Mouse (Mus musculus): ENCODE results near the gene Cartpt.

The Cartpt gene

GRCm38 (mm10) chr13:99872059-99872458, 28.8 kb downstream of the Cartpt start:
- TF ChIP-seq GATA4 (IDR thresholded peaks at IDR 0.05; ENCODE audit: insufficient replicate concordance, low read length): no peak

- no peak for TF ChIP-seq GATA4 (IDR thresholded peaks at IDR 0.05; ENCODE audit: insufficient replicate concordance, low read length)
Measured at GRCm38 (mm10) chr13:99868438-99868837, 32.5 kb downstream of the Cartpt start.

- no peak for TF ChIP-seq GATA4 (IDR thresholded peaks at IDR 0.05; ENCODE audit: insufficient replicate concordance, low read length)
Measured at GRCm38 (mm10) chr13:99864331-99864730, 36.6 kb downstream of the Cartpt start.

GRCm38 (mm10) chr13:99860670-99861069, 40.2 kb downstream of the Cartpt start:
- TF ChIP-seq GATA4 (IDR thresholded peaks at IDR 0.05; ENCODE audit: insufficient replicate concordance, low read length): no peak

GRCm38 (mm10) chr13:99859082-99859481, 41.8 kb downstream of the Cartpt start:
- no peak for TF ChIP-seq GATA4 (IDR thresholded peaks at IDR 0.05; ENCODE audit: insufficient replicate concordance, low read length)

- TF ChIP-seq GATA4 (IDR thresholded peaks at IDR 0.05; ENCODE audit: insufficient replicate concordance, low read length): no peak; the same call in 1 of the 2 replicates
Measured at GRCm38 (mm10) chr13:99857879-99858278, 43.0 kb downstream of the Cartpt start.

GRCm38 (mm10) chr13:99857336-99857735, 43.6 kb downstream of the Cartpt start:
- no peak for TF ChIP-seq GATA4 (IDR thresholded peaks at IDR 0.05; ENCODE audit: insufficient replicate concordance, low read length)

- TF ChIP-seq GATA4 (IDR thresholded peaks at IDR 0.05; ENCODE audit: insufficient replicate concordance, low read length): no peak
Measured at GRCm38 (mm10) chr13:99855229-99855628, 45.7 kb downstream of the Cartpt start.

- peak; percentile 29; the same call in 1 of the 2 replicates for TF ChIP-seq GATA4 (IDR thresholded peaks at IDR 0.05; ENCODE audit: insufficient replicate concordance, low read length)
Measured at GRCm38 (mm10) chr13:99853131-99853530, 47.8 kb downstream of the Cartpt start.

GRCm38 (mm10) chr13:99851026-99851425, 49.9 kb downstream of the Cartpt start:
- TF ChIP-seq GATA4 (IDR thresholded peaks at IDR 0.05; ENCODE audit: insufficient replicate concordance, low read length): no peak

- no peak for TF ChIP-seq GATA4 (IDR thresholded peaks at IDR 0.05; ENCODE audit: insufficient replicate concordance, low read length)
Measured at GRCm38 (mm10) chr13:99849597-99849996, 51.3 kb downstream of the Cartpt start.

All from liver, adult (tissue).